Mouse (Mus musculus): ENCODE measurements around the gene Aig1.

- TF ChIP-seq CTCF (IDR thresholded peaks at IDR 0.05; ENCODE audit: low read depth) = no peak
- TF ChIP-seq EP300 (IDR thresholded peaks at IDR 0.05; ENCODE audit: low read depth) = no peak
These were observed 166.7 kb downstream of the Aig1 start for GRCm38 (mm10) chr10:13702043-13702442.

Data from liver, embryonic 14.5 days (tissue).